Mouse (Mus musculus) olfactory bulb, adult 2 months (tissue): ENCODE measurements at regions not wholly inside any gene's neighbourhood (a gene's known extent, or its start where the extent isn't known, plus 50 kb on each side); places are given as distances from the start of the nearest gene placed in this dataset.

ENCODE experiments used
- H3K27ac ChIP-seq: fragments of 200-500 bp; 2 replicates; pipeline ENCODE4 v1.5.1; 2012; ENCODE audit warnings: low read depth, low read length; ENCODE audit not compliant: insufficient read depth
- H3K4me1 ChIP-seq: fragments of 200-500 bp; 2 replicates; pipeline ENCODE4 v1.6.1; 2012; ENCODE audit warnings: low read length; ENCODE audit not compliant: control insufficient read depth, insufficient read depth
- H3K4me3 ChIP-seq: fragments of 200-500 bp; 2 replicates; pipeline ENCODE4 v1.5.1; 2012; ENCODE audit warnings: mild to moderate bottlenecking, low read depth, low read length, moderate library complexity; ENCODE audit not compliant: insufficient read depth
- CTCF ChIP-seq: fragments of 200-500 bp; IDR thresholded peaks from 2 replicates; pipeline ENCODE4 v1.5.1; 2012; ENCODE audit warnings: low read depth, mild to moderate bottlenecking, low read length, moderate library complexity; ENCODE audit not compliant: insufficient read depth
- POLR2A ChIP-seq: fragments of 200-500 bp; IDR thresholded peaks from 2 replicates; pipeline ENCODE4 v1.6.1; 2012; ENCODE audit warnings: mild to moderate bottlenecking, low read depth, low read length, moderate library complexity; ENCODE audit not compliant: insufficient read depth
- WGBS: fragments of 180-500 bp; shearing (Covaris S2); methylation state at CpG from one replicate; pipeline ENCODE4 v1.1.7; 2018; 5-methylcytosine and 5-hydroxymethylcytosine counted together

DNA sequence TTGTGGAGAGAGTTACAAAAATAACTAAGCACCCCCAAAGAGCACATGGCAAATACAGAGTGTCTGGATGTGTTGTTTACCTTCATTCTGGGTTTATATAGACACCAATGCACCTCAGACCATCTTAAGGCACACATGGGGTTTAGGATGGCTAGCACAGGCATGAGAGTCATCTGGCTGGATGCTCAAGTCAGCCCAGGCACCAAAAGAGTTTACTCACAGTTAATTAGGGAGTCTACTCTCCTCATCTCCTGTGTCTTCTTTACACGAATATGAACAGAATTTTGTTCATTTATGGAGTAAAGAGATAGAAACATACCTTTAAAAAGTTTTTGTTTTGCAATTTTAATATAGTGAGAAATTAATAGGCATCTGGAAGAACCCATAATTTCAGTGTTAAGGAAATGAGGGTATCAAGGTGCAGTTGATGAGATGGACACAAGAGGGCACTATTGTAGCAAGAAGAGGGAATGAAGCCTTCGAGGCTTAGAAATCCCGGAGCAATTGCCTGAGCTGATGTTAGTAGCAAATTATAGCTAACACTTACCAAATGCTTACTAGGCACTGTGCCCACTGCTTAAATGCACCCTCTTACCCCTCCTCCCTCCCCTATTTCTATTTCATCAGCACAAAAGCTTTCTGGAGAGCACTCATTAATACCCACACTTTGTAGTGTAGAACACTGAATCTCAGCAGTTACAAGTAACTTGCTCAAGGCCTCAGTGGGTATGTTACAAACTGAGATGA, 174.6 kb downstream of the Eepd1 start:
- Histone ChIP-seq H3K4me1 (no peaks in the 10 kb centered on the region), H3K4me3 (no peak overlapping the region), H3K27ac (no peak overlapping the region)
- no peak for TF ChIP-seq CTCF
- no peak for TF ChIP-seq POLR2A
- WGBS: 3% methylated on average over 3 of the region's 3 CpGs

- TF ChIP-seq CTCF: no peak
- no peak for TF ChIP-seq POLR2A
- no peak overlapping the region for H3K27ac ChIP-seq
- 63% methylated on average over 3 of the region's 3 CpGs for WGBS
- no peaks in the 10 kb centered on the region for H3K4me1 ChIP-seq
- no peak overlapping the region for H3K4me3 ChIP-seq
Observed at GRCm38 (mm10) chr9:25656534-25656933, 175.2 kb downstream of the Eepd1 start.

DNA sequence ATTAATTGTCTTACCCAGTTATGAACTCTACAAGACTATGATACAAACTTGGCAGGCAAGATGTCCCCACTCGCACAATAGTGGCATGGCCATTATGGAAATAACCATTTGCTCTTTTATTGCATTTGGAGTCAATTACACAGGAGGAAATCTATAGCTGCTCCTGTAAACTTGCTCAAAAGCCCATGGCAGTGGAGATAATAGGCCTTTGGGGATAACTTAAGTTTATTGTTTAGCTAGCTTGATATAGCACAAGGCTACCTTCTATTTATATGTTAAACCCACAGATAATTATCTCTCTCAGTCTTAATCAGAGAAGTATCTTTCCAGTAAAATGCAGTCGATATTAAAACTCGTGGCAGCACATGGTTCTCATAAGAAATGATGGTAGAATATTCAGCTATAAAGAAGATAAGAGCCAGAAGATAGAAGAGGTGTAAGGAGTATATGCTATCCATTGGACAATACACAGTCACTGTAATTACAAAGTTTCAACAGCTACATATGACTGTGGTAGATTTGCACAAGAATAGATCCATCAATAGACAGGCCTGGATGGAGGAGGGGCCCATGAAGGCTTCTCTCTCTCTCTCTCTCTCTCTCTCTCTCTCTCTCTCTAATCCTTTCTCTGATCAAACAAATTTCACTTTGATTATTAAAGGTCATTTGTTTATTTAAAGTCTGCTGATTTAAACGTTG, 202.4 kb downstream of the Eepd1 start:
- no peaks in the 10 kb centered on the region for H3K4me1 ChIP-seq
- no peak overlapping the region for H3K4me3 ChIP-seq
- TF ChIP-seq CTCF (no peak), POLR2A (no peak)
- WGBS: 81% methylated on average over 4 of the region's 4 CpGs
- no peak overlapping the region for H3K27ac ChIP-seq

DNA sequence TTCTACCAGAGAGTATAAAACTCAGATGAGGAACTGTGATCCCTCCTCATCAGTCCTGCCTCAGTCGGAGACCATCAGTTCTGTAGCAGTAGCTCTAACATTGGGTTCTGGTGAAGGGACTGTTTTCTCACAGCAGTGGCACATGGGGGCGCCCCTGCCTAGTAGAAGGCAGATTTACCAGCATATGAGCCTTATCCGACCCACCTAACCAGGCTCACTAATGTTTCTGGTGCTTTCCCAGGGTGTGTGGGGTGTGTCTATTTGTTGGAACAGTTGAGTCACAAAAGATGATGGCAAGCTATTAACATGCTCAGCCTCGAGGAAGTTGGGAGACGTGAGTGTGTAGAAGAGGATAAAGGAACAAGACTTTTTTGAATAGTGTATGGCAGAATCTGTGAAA, 212.3 kb downstream of the Eepd1 start:
- 0 out of 2 replicates have a peak, but pooled peaks have one; percentile 10 for TF ChIP-seq CTCF
- TF ChIP-seq POLR2A: no peak
- H3K27ac ChIP-seq: no peak overlapping the region
- H3K4me3 ChIP-seq: no peak overlapping the region
- no peaks in the 10 kb centered on the region for H3K4me1 ChIP-seq
- 14% methylated on average over 5 of the region's 5 CpGs for WGBS

DNA sequence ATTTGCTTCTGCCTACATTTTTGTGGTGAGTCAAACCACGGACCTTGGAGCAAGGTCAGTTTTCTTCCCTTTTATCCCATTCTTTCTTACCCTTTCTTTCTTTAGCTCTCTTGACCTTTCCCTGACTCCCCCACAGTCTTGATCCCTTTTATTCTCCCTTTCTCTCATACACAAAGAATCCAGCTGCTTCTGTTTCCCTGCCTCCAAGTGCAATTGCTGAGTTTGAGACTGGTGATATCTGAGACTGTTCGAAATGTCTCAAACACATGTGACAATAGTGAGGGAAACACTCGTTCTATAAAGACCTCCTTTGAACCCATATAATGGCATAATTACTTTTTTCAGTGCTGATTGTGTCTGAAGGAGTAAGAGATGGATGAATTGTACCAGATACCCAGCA, 213.7 kb downstream of the Eepd1 start:
- no peaks in the 10 kb centered on the region for H3K4me1 ChIP-seq
- TF ChIP-seq POLR2A (no peak), CTCF (no peak)
- no peak overlapping the region for H3K27ac ChIP-seq
- WGBS: 47% methylated on average over 3 of the region's 3 CpGs
- no peak overlapping the region for H3K4me3 ChIP-seq

- H3K4me3 ChIP-seq: no peak overlapping the region
- no peak overlapping the region for H3K27ac ChIP-seq
- TF ChIP-seq POLR2A: no peak
- no peak for TF ChIP-seq CTCF
- H3K4me1 ChIP-seq: no peaks in the 10 kb centered on the region
Observed at GRCm38 (mm10) chr9:25713636-25714035, 232.3 kb downstream of the Eepd1 start.

DNA sequence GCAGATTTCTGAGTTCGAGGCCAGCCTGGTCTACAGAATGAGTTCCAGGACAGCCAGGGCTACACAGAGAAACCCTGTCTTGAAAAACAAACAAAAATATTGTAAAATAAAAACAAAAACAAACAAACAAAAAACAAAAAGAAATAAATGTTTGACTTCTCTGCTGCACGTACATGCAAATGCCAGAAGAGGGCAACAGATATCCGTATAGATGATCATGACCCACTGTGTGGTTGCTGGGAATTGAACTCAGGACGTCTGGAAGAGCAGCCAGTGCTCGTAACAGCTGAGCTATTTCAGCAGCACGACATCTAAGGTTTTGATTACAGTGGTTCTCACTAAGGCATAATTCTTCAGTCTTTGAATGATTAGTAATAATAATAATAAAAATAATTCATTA, 262.8 kb downstream of the Eepd1 start:
- Histone ChIP-seq H3K27ac (no peak overlapping the region), H3K4me3 (no peak overlapping the region), H3K4me1 (no peaks in the 10 kb centered on the region)
- WGBS: 72% methylated on average over 6 of the region's 6 CpGs
- TF ChIP-seq POLR2A: no peak
- TF ChIP-seq CTCF: no peak

GRCm38 (mm10) chr9:25751138-25751537, 269.8 kb downstream of the Eepd1 start:
- no peak overlapping the region for H3K4me3 ChIP-seq
- H3K4me1 ChIP-seq: no peaks in the 10 kb centered on the region
- H3K27ac ChIP-seq: no peak overlapping the region
- TF ChIP-seq POLR2A: no peak

DNA sequence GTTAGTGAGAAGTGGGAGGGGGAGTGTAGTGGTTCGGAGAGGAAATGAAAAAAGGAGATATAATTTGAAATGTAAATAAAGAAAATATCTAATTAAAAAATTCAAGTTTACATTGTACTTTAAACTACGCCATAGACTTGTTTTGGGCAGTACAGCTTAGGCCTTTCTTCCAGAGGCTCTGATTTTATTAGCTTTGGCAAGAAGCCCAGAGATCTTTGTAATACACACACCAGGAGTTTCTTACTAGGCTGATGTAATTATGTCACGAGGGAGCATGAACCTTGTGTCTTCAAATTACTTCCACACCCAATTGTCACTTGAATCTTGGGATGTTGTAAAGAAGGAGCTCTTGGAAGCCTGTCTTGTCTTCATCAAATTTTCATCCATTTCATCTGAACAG, 292.6 kb downstream of the Eepd1 start:
- Histone ChIP-seq H3K27ac (no peak overlapping the region), H3K4me1 (no peaks in the 10 kb centered on the region), H3K4me3 (no peak overlapping the region)
- TF ChIP-seq CTCF (no peak), POLR2A (no peak)
- 26% methylated on average over 3 of the region's 3 CpGs for WGBS
